Mouse (Mus musculus): Measurements from ENCODE around the gene H2-Ob.

GRCm38 (mm10) chr17:34217216-34217928 lies 21.3 kb upstream of the H2-Ob start:
- TF ChIP-seq CTCF (IDR thresholded peaks at IDR 0.05; ENCODE audit: extremely low read depth, insufficient read depth, insufficient read length, insufficient replicate concordance), result no peak
- no peak for TF ChIP-seq POLR2A (IDR thresholded peaks at IDR 0.05; ENCODE audit: low read depth, low read length)
